Mouse (Mus musculus) spleen, postnatal 36 days (tissue): ENCODE data around the gene Irak3.

ENCODE experiments used
- DNase-seq, 2 experiments: peaks; one replicate each; pipeline ENCODE4 v3.0.0; 2022; ENCODE audit warnings: low spot score in 2 of 2, mixed read lengths in 1 of 2

Gene Irak3

GRCm38 (mm10) chr10:120163490-120163889 is 38.4 kb downstream of the Irak3 start:
- no peak for DNase-seq

- DNase-seq = no peak
These were observed 39.1 kb downstream of the Irak3 start for GRCm38 (mm10) chr10:120162840-120163239.

- no peak for DNase-seq
These were observed 41.4 kb downstream of the Irak3 start for GRCm38 (mm10) chr10:120160533-120160932.

GRCm38 (mm10) chr10:120153911-120154310 is 48.0 kb downstream of the Irak3 start:
- DNase-seq = no peak

GRCm38 (mm10) chr10:120151672-120152071 is 50.3 kb downstream of the Irak3 start:
- no peak for DNase-seq

GRCm38 (mm10) chr10:120140916-120141516 is 60.9 kb downstream of the Irak3 start:
- no peak for DNase-seq

GRCm38 (mm10) chr10:120140193-120140592 is 61.7 kb downstream of the Irak3 start:
- no peak for DNase-seq

GRCm38 (mm10) chr10:120136020-120136562 is 65.8 kb downstream of the Irak3 start:
- no peak for DNase-seq

- no peak for DNase-seq
These were observed 68.2 kb downstream of the Irak3 start for GRCm38 (mm10) chr10:120133697-120134096.

- DNase-seq = peak in 1 of 2 experiments; percentile 11
These were observed 71.3 kb downstream of the Irak3 start for GRCm38 (mm10) chr10:120130621-120131020.

GRCm38 (mm10) chr10:120128601-120129277 is 73.2 kb downstream of the Irak3 start:
- no peak for DNase-seq

- DNase-seq = no peak
These were observed 76.5 kb downstream of the Irak3 start for GRCm38 (mm10) chr10:120125465-120125857.

GRCm38 (mm10) chr10:120124801-120125464 is 77.0 kb downstream of the Irak3 start:
- DNase-seq = peak; percentile 70 to 76

GRCm38 (mm10) chr10:120123721-120124120 is 78.2 kb downstream of the Irak3 start:
- DNase-seq = no peak

- DNase-seq = no peak
These were observed 86.7 kb downstream of the Irak3 start for GRCm38 (mm10) chr10:120115249-120115648.

GRCm38 (mm10) chr10:120114493-120114892 is 87.4 kb downstream of the Irak3 start:
- DNase-seq = no peak

GRCm38 (mm10) chr10:120113980-120114379 is 88.0 kb downstream of the Irak3 start:
- DNase-seq = no peak

- peak; percentile 27 to 43 for DNase-seq
These were observed 88.4 kb downstream of the Irak3 start for GRCm38 (mm10) chr10:120113482-120113881.

- peak; percentile 98 to 99 for DNase-seq
These were observed 89.2 kb downstream of the Irak3 start, which contains the start of gene Helb for GRCm38 (mm10) chr10:120112507-120113396. Gene Helb (minus strand): TSS chr10:120112987.

- no peak for DNase-seq
These were observed 90.1 kb downstream of the Irak3 start for GRCm38 (mm10) chr10:120111691-120112319.

- no peak for DNase-seq
These were observed 101.1 kb downstream of the Irak3 start for GRCm38 (mm10) chr10:120100806-120101205.
